Mouse (Mus musculus) intestine, embryonic 14.5 days (tissue): ENCODE measurements around the gene Prkn. TPM values are rescaled to one million over a fixed set of nuclear protein-coding genes. Genes with fewer than 3 reads are reported as not detected.

Experiments used
- ATAC-seq: fragments of 200-750 bp; cut with Nextera tagmentation; replicated peaks from 2 replicates; pipeline ENCODE4 v1.8.0; 2017; ENCODE audit warnings: low read depth, moderate number of reproducible peaks, moderate TSS enrichment, moderate library complexity; ENCODE audit not compliant: low FRiP score, low TSS enrichment
- DNase-seq: peaks from one replicate; pipeline ENCODE4 v3.0.0-alpha.2; 2018; ENCODE audit warnings: low spot score
- H3K27ac ChIP-seq: fragments of 300-500 bp; sonication (generic); 2 replicates; pipeline ENCODE4 v1.5.1; 2014; ENCODE audit warnings: low read depth, mild to moderate bottlenecking, control low read depth
- H3K27me3 ChIP-seq: fragments of 300-500 bp; sonication (generic); replicated peaks from 2 replicates; pipeline ENCODE4 v1.6.1; 2014; ENCODE audit warnings: low read length, control low read depth; ENCODE audit not compliant: control insufficient read depth, insufficient read depth
- H3K36me3 ChIP-seq: fragments of 300-500 bp; sonication (generic); 2 replicates; pipeline ENCODE4 v1.6.1; 2014; ENCODE audit warnings: low read length, control low read depth; ENCODE audit not compliant: control insufficient read depth, insufficient read depth
- H3K4me1 ChIP-seq: fragments of 300-500 bp; sonication (generic); replicated peaks from 2 replicates; pipeline ENCODE4 v1.6.1; 2014; ENCODE audit warnings: low read length, control low read depth, mixed read lengths; ENCODE audit not compliant: control insufficient read depth, insufficient read depth
- H3K4me2 ChIP-seq: fragments of 300-500 bp; sonication (generic); 2 replicates; pipeline ENCODE4 v1.6.1; 2014; ENCODE audit warnings: low read length
- H3K4me3 ChIP-seq: fragments of 300-500 bp; sonication (generic); 2 replicates; pipeline ENCODE4 v1.5.1; 2014; ENCODE audit warnings: low read depth, low read length, control low read depth, mixed read lengths
- H3K9ac ChIP-seq: fragments of 300-500 bp; sonication (generic); 2 replicates; pipeline ENCODE4 v1.6.1; 2014; ENCODE audit warnings: mild to moderate bottlenecking, low read length
- H3K9me3 ChIP-seq: fragments of 300-500 bp; sonication (generic); 2 replicates; pipeline ENCODE4 v1.6.1; 2016; ENCODE audit warnings: low read length, control low read depth; ENCODE audit not compliant: control insufficient read depth
- WGBS: fragments of 180-500 bp; shearing (Covaris S2); extraction: QIAGEN DNeasy Blood & Tissue Kit; methylation state at CpG from one replicate; pipeline ENCODE4 v1.1.7; 2014; 5-methylcytosine and 5-hydroxymethylcytosine counted together
- polyA plus RNA-seq: library from polyadenylated mRNA; unstranded; fragments of >200 nt; fragmentation: Nextera tagmentation; extraction: Ambion mirVana; gene quantifications from 2 replicates; pipeline ENCODE4 v1.2.1, GENCODE M21; 2014

Gene Prkn
- polyA plus RNA-seq, 1 experiment from 2014 or later = 2.3 TPM

- Histone ChIP-seq H3K27me3 (no peaks in the 10 kb centered on the region), H3K4me2 (peak overlapping the region; percentile 1), H3K9me3 (peaks cover 5% of the 10 kb centered on the region; the same call in 1 of the 2 replicates), H3K27ac (no peak overlapping the region), H3K4me1 (no peaks in the 10 kb centered on the region; the same call in 1 of the 2 replicates), H3K9ac (no peak overlapping the region), H3K4me3 (no peak overlapping the region), H3K36me3 (no peaks in the 10 kb centered on the region)
- DNase-seq = no peak
- no peak for ATAC-seq
- WGBS = 24% methylated on average over 11 of the region's 11 CpGs
Observed at GRCm38 (mm10) chr17:11962808-11963207, 1122.6 kb downstream of the Prkn start.

- no peak for DNase-seq
- Histone ChIP-seq H3K9me3 (no peaks in the 10 kb centered on the region), H3K9ac (no peak overlapping the region), H3K27me3 (no peaks in the 10 kb centered on the region), H3K4me1 (no peaks in the 10 kb centered on the region), H3K4me3 (no peak overlapping the region), H3K27ac (no peak overlapping the region), H3K36me3 (no peaks in the 10 kb centered on the region), H3K4me2 (no peak overlapping the region)
- no peak for ATAC-seq
- 75% methylated on average over 1 of the region's 1 CpGs for WGBS
Observed at GRCm38 (mm10) chr17:11970160-11970559, 1130.0 kb downstream of the Prkn start.

GRCm38 (mm10) chr17:11972550-11972949 lies 1132.4 kb downstream of the Prkn start:
- ATAC-seq (no peak), DNase-seq (no peak)
- H3K27me3 ChIP-seq = no peaks in the 10 kb centered on the region
- no peaks in the 10 kb centered on the region for H3K36me3 ChIP-seq
- H3K4me2 ChIP-seq = peak overlapping the region; percentile 43
- peaks cover 4% of the 10 kb centered on the region; the same call in 1 of the 2 replicates for H3K4me1 ChIP-seq
- no peak overlapping the region for H3K4me3 ChIP-seq
- WGBS = 5% methylated on average over 9 of the region's 9 CpGs
- no peak overlapping the region for H3K9ac ChIP-seq
- H3K27ac ChIP-seq = no peak overlapping the region
- H3K9me3 ChIP-seq = no peaks in the 10 kb centered on the region

- Histone ChIP-seq H3K4me2 (no peak overlapping the region), H3K27ac (no peak overlapping the region), H3K4me3 (no peak overlapping the region), H3K9ac (no peak overlapping the region), H3K27me3 (no peaks in the 10 kb centered on the region), H3K9me3 (no peaks in the 10 kb centered on the region), H3K4me1 (peaks cover 5% of the 10 kb centered on the region), H3K36me3 (no peaks in the 10 kb centered on the region)
- ATAC-seq = 0 out of 2 replicates have a peak, but pooled peaks have one; percentile 33
- DNase-seq = no peak
- 41% methylated on average over 13 of the region's 13 CpGs for WGBS
Observed at GRCm38 (mm10) chr17:11972969-11973787, 1133.0 kb downstream of the Prkn start.

- no peak overlapping the region for H3K9ac ChIP-seq
- H3K27ac ChIP-seq = no peak overlapping the region
- no peak overlapping the region for H3K4me3 ChIP-seq
- peaks cover 11% of the 10 kb centered on the region for H3K4me1 ChIP-seq
- ATAC-seq = no peak
- no peak for DNase-seq
- H3K27me3 ChIP-seq = no peaks in the 10 kb centered on the region
- H3K36me3 ChIP-seq = no peaks in the 10 kb centered on the region
- no peaks in the 10 kb centered on the region for H3K9me3 ChIP-seq
- WGBS = 35% methylated on average over 7 of the region's 7 CpGs
- no peak overlapping the region for H3K4me2 ChIP-seq
Observed at GRCm38 (mm10) chr17:11975062-11975607, 1135.0 kb downstream of the Prkn start.

- Histone ChIP-seq H3K9me3 (no peaks in the 10 kb centered on the region), H3K27me3 (no peaks in the 10 kb centered on the region), H3K36me3 (no peaks in the 10 kb centered on the region), H3K4me3 (no peak overlapping the region), H3K4me1 (peaks cover 11% of the 10 kb centered on the region), H3K9ac (no peak overlapping the region), H3K4me2 (no peak overlapping the region), H3K27ac (no peak overlapping the region)
- WGBS = 33% methylated on average over 17 of the region's 17 CpGs
- DNase-seq (no peak), ATAC-seq (no peak)
Observed at GRCm38 (mm10) chr17:11978260-11978821, 1138.2 kb downstream of the Prkn start.

GRCm38 (mm10) chr17:11981666-11982065 lies 1141.5 kb downstream of the Prkn start:
- 72% methylated on average over 9 of the region's 9 CpGs for WGBS

GRCm38 (mm10) chr17:11988110-11988837 lies 1148.1 kb downstream of the Prkn start:
- Histone ChIP-seq H3K9me3 (no peaks in the 10 kb centered on the region), H3K4me1 (no peaks in the 10 kb centered on the region), H3K9ac (no peak overlapping the region), H3K27ac (no peak overlapping the region), H3K36me3 (no peaks in the 10 kb centered on the region), H3K4me3 (no peak overlapping the region), H3K4me2 (no peak overlapping the region), H3K27me3 (no peaks in the 10 kb centered on the region)
- 61% methylated on average over 14 of the region's 14 CpGs for WGBS
- DNase-seq = no peak
- peak; percentile 55; the same call in 1 of the 2 replicates for ATAC-seq

More at GRCm38 (mm10) chr17:11981666-11982065, 1141.5 kb downstream of the Prkn start:
- Histone ChIP-seq H3K4me1 (peaks cover 7% of the 10 kb centered on the region), H3K4me2 (no peak overlapping the region), H3K27ac (no peak overlapping the region), H3K4me3 (no peak overlapping the region), H3K36me3 (no peaks in the 10 kb centered on the region), H3K9ac (no peak overlapping the region), H3K9me3 (no peaks in the 10 kb centered on the region), H3K27me3 (no peaks in the 10 kb centered on the region)
- no peak for DNase-seq
- no peak for ATAC-seq
